Mouse (Mus musculus): ENCODE data around the gene Olfr746.

The Olfr746 gene

GRCm38 (mm10) chr14:50646783-50647182, at the start of gene Olfr746:
Gene Olfr746 (plus strand): TSS chr14:50647083.
- DNase-seq (ENCODE audit: low read depth), result no peak

DNA sequence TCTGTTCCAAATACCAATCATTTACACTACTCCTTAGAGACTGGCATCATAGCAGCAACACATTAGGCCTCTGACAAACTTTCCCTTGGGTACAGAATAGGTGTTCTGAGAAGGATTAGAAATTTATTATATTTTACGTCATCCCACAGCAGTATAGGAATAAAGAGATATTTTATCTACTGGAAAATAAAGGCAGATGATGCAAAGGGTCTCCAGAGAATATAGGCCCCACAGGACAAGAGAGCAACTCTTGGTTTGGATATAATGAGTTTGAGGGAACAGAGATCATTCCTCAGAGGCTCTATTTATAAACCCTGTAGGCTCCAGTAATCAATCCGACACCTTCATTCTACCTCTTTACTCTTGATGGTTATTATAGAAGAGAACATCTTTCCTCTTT, 32.3 kb upstream of the Olfr746 start, which contains the start of gene Olfr744:
Olfr744 (plus strand) TSS at position 301 of the 400 bp plus-strand sequence.
- DNase-seq (ENCODE audit: low read depth), result no peak

DNA sequence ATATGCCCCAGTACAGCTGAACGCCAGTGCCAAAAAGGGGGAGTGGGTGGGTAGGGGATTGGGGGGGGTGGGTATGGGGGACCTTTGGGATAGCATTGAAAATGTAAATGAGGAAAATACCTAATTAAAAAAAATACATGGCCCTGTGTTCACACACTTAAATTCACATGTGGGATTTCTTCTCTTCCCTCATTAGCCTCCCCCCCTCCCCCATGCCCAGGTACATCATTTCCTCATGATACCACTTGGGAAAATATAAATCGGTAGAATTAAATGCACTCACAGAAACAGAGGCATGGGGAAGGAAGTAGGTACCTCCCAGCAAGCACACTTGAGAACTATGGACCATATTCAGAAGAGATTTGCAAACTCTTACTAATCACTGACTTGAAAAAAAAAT, 7.8 kb upstream of the Olfr746 start, which contains the start of gene Olfr745:
Olfr745 (plus strand) TSS at position 301 of the 400 bp plus-strand sequence.
- no peak for DNase-seq (ENCODE audit: low read depth)

- DNase-seq (ENCODE audit: low read depth), result no peak
These were observed 46.2 kb downstream of the Olfr746 start, which contains the start of gene Olfr747 for GRCm38 (mm10) chr14:50693106-50693505. Gene Olfr747 (minus strand): TSS chr14:50693206.
